Mouse (Mus musculus) hindbrain, embryonic 14.5 days (tissue): ENCODE data around the gene Kif1a. TPM values are rescaled to one million over a fixed set of nuclear protein-coding genes. Genes with fewer than 3 reads are reported as not detected.
"Not testable (repeated sequence)": the region's sequence is repeated elsewhere in the genome, so short reads cannot be mapped to it uniquely, and the experiment has no call there.

Experiments used
- ATAC-seq: fragments of 200-750 bp; cut with Nextera tagmentation; 2 replicates; pipeline ENCODE4 v1.8.0; 2017; ENCODE audit warnings: moderate number of reproducible peaks, mild to moderate bottlenecking, moderate TSS enrichment, moderate library complexity; ENCODE audit not compliant: low FRiP score
- DNase-seq: peaks from one replicate; pipeline ENCODE4 v3.0.0-alpha.2; 2015; ENCODE audit warnings: low spot score
- H3K27ac ChIP-seq: fragments of 300-500 bp; sonication (generic); 2 replicates; pipeline ENCODE4 v1.5.1; 2014; ENCODE audit warnings: mild to moderate bottlenecking, moderate library complexity
- H3K27me3 ChIP-seq: fragments of 300-500 bp; sonication (generic); 2 replicates; pipeline ENCODE4 v1.6.1; 2014; ENCODE audit warnings: mild to moderate bottlenecking, low read length, mixed read lengths; ENCODE audit not compliant: control insufficient read depth, insufficient read depth
- H3K36me3 ChIP-seq: fragments of 300-500 bp; sonication (generic); replicated peaks from 2 replicates; pipeline ENCODE4 v1.6.1; 2014; ENCODE audit not compliant: control insufficient read depth, insufficient read depth
- H3K4me1 ChIP-seq: fragments of 300-500 bp; sonication (generic); replicated peaks from 2 replicates; pipeline ENCODE4 v1.6.1; 2014; ENCODE audit warnings: antibody characterized with exemption, low read length, mixed read lengths; ENCODE audit not compliant: control insufficient read depth, insufficient read depth
- H3K4me2 ChIP-seq: fragments of 300-500 bp; sonication (generic); replicated peaks from 2 replicates; pipeline ENCODE4 v1.6.1; 2014; ENCODE audit warnings: mild to moderate bottlenecking, moderate library complexity
- H3K4me3 ChIP-seq: fragments of 300-500 bp; sonication (generic); replicated peaks from 2 replicates; pipeline ENCODE4 v1.5.1; 2014; ENCODE audit warnings: mild to moderate bottlenecking, low read length
- H3K9ac ChIP-seq: fragments of 300-500 bp; sonication (generic); 2 replicates; pipeline ENCODE4 v1.6.1; 2014
- H3K9me3 ChIP-seq: fragments of 300-500 bp; sonication (generic); 2 replicates; pipeline ENCODE4 v1.6.1; 2016; ENCODE audit warnings: low read length; ENCODE audit not compliant: control insufficient read depth
- WGBS: fragments of 180-500 bp; shearing (Covaris S2); extraction: QIAGEN DNeasy Blood & Tissue Kit; methylation state at CpG from one replicate; pipeline ENCODE4 v1.1.7; 2014; 5-methylcytosine and 5-hydroxymethylcytosine counted together
- polyA plus RNA-seq: library from polyadenylated mRNA; unstranded; fragments of >200 nt; fragmentation: Nextera tagmentation; extraction: Ambion mirVana; gene quantifications from 2 replicates; pipeline ENCODE4 v1.2.1, GENCODE M21; 2014

Kif1a gene
- polyA plus RNA-seq, 1 experiment from 2014 or later, result 395 TPM

DNA sequence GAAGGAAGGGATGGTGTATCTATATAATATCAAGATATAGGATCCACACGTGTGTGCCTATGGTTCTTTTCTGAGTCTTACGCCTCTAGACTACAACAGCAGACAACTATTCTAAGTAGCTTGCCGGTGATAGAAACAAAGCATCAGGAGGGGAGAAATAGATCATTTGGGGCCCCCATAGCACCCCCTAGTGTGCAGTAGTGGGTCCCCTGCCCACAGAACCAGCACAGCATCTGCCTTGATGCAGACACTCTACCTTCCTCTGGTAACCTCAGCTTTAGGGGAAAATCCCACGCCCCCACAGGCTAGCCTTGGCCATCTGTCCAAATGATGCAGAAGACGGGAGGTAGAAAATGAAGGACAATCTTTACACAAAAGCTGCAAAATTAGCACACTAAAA, 116.8 kb downstream of the Kif1a start:
- H3K9ac ChIP-seq, result no peak overlapping the region
- no peaks in the 10 kb centered on the region for H3K36me3 ChIP-seq
- no peak for DNase-seq
- WGBS, result 87% methylated on average over 5 of the region's 5 CpGs
- no peak overlapping the region for H3K27ac ChIP-seq
- ATAC-seq, result no peak
- no peak overlapping the region for H3K4me3 ChIP-seq
- H3K4me1 ChIP-seq, result no peaks in the 10 kb centered on the region
- no peaks in the 10 kb centered on the region for H3K9me3 ChIP-seq
- H3K4me2 ChIP-seq, result no peak overlapping the region
- no peaks in the 10 kb centered on the region for H3K27me3 ChIP-seq

GRCm38 (mm10) chr1:92982931-92983605, 118.7 kb downstream of the Kif1a start:
- H3K9ac ChIP-seq, result no peak overlapping the region
- no peaks in the 10 kb centered on the region for H3K9me3 ChIP-seq
- no peak for DNase-seq
- H3K27ac ChIP-seq, result no peak overlapping the region
- 92% methylated on average over 17 of the region's 17 CpGs for WGBS
- H3K4me2 ChIP-seq, result no peak overlapping the region
- no peak for ATAC-seq
- H3K27me3 ChIP-seq, result no peaks in the 10 kb centered on the region
- H3K4me1 ChIP-seq, result no peaks in the 10 kb centered on the region
- H3K36me3 ChIP-seq, result no peaks in the 10 kb centered on the region
- H3K4me3 ChIP-seq, result no peak overlapping the region

GRCm38 (mm10) chr1:92981056-92981845, 120.5 kb downstream of the Kif1a start:
- H3K36me3 ChIP-seq, result no peaks in the 10 kb centered on the region
- H3K9me3 ChIP-seq, result no peaks in the 10 kb centered on the region
- no peaks in the 10 kb centered on the region for H3K4me1 ChIP-seq
- H3K4me3 ChIP-seq, result no peak overlapping the region
- WGBS, result 77% methylated on average over 7 of the region's 7 CpGs
- ATAC-seq, result no peak
- H3K9ac ChIP-seq, result no peak overlapping the region
- no peaks in the 10 kb centered on the region for H3K27me3 ChIP-seq
- no peak overlapping the region for H3K4me2 ChIP-seq
- H3K27ac ChIP-seq, result no peak overlapping the region
- DNase-seq, result no peak

- ATAC-seq (0 out of 2 replicates have a peak, but pooled peaks have one; percentile 31), DNase-seq (no peak)
- Histone ChIP-seq H3K9ac (no peak overlapping the region), H3K36me3 (no peaks in the 10 kb centered on the region), H3K9me3 (no peaks in the 10 kb centered on the region), H3K27ac (no peak overlapping the region), H3K4me1 (no peaks in the 10 kb centered on the region), H3K27me3 (no peaks in the 10 kb centered on the region), H3K4me2 (no peak overlapping the region), H3K4me3 (no peak overlapping the region)
- 44% methylated on average over 11 of the region's 11 CpGs for WGBS
Observed at GRCm38 (mm10) chr1:92979073-92979602, 122.6 kb downstream of the Kif1a start.

DNA sequence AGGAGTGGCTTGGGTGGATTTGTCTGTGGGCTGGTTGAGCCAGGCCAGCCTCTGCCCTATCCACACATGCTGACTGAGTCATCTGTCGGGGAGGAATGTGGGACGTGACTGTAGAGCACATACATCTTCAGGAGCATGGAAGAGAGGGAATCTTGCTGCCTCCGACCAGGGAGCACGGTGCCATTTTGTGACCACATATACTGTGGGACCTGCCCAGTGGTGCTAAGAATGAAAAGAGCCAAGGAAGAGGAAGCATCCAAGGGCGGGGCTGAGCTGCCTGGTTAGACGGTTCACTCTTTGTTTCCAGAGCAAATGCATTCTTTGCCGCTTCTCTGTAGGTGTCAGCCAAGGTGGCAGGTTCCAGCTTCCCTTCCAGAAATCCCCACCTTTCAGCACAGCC, 123.1 kb downstream of the Kif1a start:
- no peaks in the 10 kb centered on the region for H3K27me3 ChIP-seq
- no peaks in the 10 kb centered on the region for H3K36me3 ChIP-seq
- 53% methylated on average over 7 of the region's 7 CpGs for WGBS
- H3K9ac ChIP-seq, result no peak overlapping the region
- H3K27ac ChIP-seq, result no peak overlapping the region
- H3K9me3 ChIP-seq, result no peaks in the 10 kb centered on the region
- no peaks in the 10 kb centered on the region for H3K4me1 ChIP-seq
- no peak overlapping the region for H3K4me3 ChIP-seq
- no peak overlapping the region for H3K4me2 ChIP-seq
- no peak for DNase-seq
- no peak for ATAC-seq

DNA sequence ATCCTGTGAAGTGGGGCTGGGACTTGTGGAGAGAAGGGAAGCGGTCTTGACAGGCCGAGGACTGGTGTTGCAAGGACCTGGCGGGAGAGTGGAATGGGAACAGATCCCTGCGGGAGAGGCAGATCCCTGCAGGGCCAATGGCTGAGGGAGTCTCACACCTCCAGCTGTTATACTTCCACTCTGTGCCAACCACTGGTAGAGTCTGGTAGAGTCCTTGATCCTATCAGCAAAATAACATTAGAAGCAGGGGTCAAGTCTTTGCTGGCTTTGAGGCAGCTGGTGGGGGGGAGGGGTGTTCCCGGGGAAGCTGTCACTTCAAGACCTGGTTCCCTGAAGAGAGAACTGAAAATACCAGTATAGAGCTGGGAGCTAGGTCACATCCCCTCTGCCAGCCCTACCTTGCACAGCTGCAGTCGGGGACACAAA, 125.6 kb downstream of the Kif1a start:
- no peak overlapping the region for H3K4me2 ChIP-seq
- no peak overlapping the region for H3K9ac ChIP-seq
- no peaks in the 10 kb centered on the region for H3K36me3 ChIP-seq
- DNase-seq (no peak), ATAC-seq (no peak)
- H3K27me3 ChIP-seq, result no peaks in the 10 kb centered on the region
- H3K27ac ChIP-seq, result no peak overlapping the region
- no peaks in the 10 kb centered on the region for H3K4me1 ChIP-seq
- no peak overlapping the region for H3K4me3 ChIP-seq
- H3K9me3 ChIP-seq, result no peaks in the 10 kb centered on the region
- WGBS, result 56% methylated on average over 6 of the region's 6 CpGs

- H3K4me3 ChIP-seq, result no peak overlapping the region
- H3K9ac ChIP-seq, result no peak overlapping the region
- no peak for DNase-seq
- H3K36me3 ChIP-seq, result no peaks in the 10 kb centered on the region
- H3K9me3 ChIP-seq, result no peaks in the 10 kb centered on the region
- ATAC-seq, result no peak
- no peak overlapping the region for H3K27ac ChIP-seq
- H3K27me3 ChIP-seq, result no peaks in the 10 kb centered on the region
- 75% methylated on average over 1 of the region's 1 CpGs for WGBS
- no peak overlapping the region for H3K4me2 ChIP-seq
- H3K4me1 ChIP-seq, result no peaks in the 10 kb centered on the region
Observed at GRCm38 (mm10) chr1:92972854-92973253, 128.9 kb downstream of the Kif1a start.

DNA sequence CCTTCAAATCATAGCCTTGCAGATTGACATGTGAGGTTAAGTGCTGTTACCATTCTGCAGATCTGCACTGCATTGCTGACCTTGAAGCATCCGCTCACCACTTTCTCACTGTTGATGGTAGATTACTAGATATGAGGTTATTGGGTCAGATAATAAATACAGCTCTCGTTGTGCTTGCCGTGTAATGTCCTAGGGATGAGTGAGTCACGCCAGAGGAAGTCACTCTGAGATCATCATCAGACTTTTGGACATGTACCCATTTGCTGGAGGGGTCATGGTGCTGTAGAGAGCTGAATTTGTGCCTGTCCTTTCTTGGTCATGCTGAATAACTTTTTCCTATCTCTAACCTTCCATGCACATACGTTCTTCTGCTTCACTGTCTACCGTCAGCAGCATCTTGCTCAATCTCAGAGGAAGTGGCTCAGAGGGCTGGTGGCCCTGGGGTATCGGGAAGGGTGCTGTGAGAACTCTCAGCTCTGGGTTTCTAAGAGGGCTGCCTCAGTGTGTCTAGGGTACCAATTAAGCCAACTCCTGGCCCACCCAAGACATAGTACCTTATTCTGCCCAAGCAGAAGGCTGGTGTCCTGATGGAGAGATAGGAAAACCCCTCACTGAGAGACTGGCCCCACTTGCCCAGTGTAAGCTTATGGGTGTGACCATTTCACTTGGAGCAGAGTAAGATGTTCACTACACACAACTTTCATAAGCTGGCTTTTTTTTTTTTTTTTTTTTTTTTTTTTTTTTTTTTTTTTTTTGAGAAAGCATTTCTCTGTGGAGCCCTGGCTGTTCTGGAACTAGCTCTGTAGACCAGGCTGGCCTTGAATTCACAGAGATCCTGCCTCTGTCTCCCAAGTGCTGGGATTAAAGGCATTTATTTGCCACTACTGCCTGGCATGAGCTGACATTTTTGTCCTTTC, 129.6 kb downstream of the Kif1a start:
- Histone ChIP-seq H3K27me3 (no peaks in the 10 kb centered on the region), H3K9me3 (no peaks in the 10 kb centered on the region), H3K36me3 (no peaks in the 10 kb centered on the region), H3K4me3 (no peak overlapping the region), H3K27ac (no peak overlapping the region), H3K4me1 (no peaks in the 10 kb centered on the region), H3K9ac (no peak overlapping the region), H3K4me2 (no peak overlapping the region)
- 92% methylated on average over 7 of the region's 7 CpGs for WGBS
- ATAC-seq (no peak), DNase-seq (no peak)

DNA sequence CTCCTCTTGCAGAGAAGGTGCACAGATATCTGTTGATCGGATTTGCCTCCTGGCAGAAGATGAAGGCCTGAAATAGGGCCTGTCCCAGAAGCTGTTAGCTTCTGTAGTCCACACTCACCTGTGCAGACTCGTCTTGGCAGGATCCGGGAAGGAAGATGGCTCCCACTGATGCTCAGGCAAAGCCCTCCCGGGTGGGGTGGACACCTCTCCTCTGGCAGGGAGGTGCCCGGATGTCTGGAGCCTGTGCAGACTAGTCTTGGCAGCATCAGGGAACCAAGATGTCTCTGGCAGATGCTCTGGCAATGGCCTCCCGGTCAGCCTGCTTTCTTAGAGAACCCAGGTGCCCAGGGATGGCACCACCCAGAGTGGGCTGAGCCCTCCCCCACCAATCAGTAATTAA, 131.0 kb downstream of the Kif1a start:
- H3K36me3 ChIP-seq, H3K9ac ChIP-seq, DNase-seq, H3K4me3 ChIP-seq, H3K4me1 ChIP-seq, H3K9me3 ChIP-seq, ATAC-seq, H3K4me2 ChIP-seq, H3K27ac ChIP-seq, H3K27me3 ChIP-seq: not testable (repeated sequence)
- 90% methylated on average over 6 of the region's 6 CpGs for WGBS
